Mouse (Mus musculus): ENCODE measurements around the gene Nckap5.

Gene Nckap5

GRCm38 (mm10) chr1:126391204-126391603 lies 439.4 kb downstream of the Nckap5 start:
- DNase-seq (ENCODE audit: low read depth, low spot score) = no peak

- DNase-seq (ENCODE audit: low read depth, low spot score) = peak; percentile 25
Measured at GRCm38 (mm10) chr1:126377339-126377980, 453.1 kb downstream of the Nckap5 start.

- no peak for DNase-seq (ENCODE audit: low read depth, low spot score)
Measured at GRCm38 (mm10) chr1:126366736-126367135, 463.9 kb downstream of the Nckap5 start.

GRCm38 (mm10) chr1:126364556-126364955 lies 466.0 kb downstream of the Nckap5 start:
- no peak for DNase-seq (ENCODE audit: low read depth, low spot score)

GRCm38 (mm10) chr1:126360531-126361220 lies 469.9 kb downstream of the Nckap5 start:
- no peak for DNase-seq (ENCODE audit: low read depth, low spot score)

- DNase-seq (ENCODE audit: low read depth, low spot score) = no peak
Measured at GRCm38 (mm10) chr1:126360111-126360510, 470.5 kb downstream of the Nckap5 start.

GRCm38 (mm10) chr1:126341806-126342205 lies 488.8 kb downstream of the Nckap5 start:
- DNase-seq (ENCODE audit: low read depth, low spot score) = no peak

GRCm38 (mm10) chr1:126339250-126339649 lies 491.3 kb downstream of the Nckap5 start:
- DNase-seq (ENCODE audit: low read depth, low spot score) = no peak

GRCm38 (mm10) chr1:126334202-126334601 lies 496.4 kb downstream of the Nckap5 start:
- DNase-seq (ENCODE audit: low read depth, low spot score) = no peak

GRCm38 (mm10) chr1:126332026-126332425 lies 498.6 kb downstream of the Nckap5 start:
- DNase-seq (ENCODE audit: low read depth, low spot score) = no peak

- no peak for DNase-seq (ENCODE audit: low read depth, low spot score)
Measured at GRCm38 (mm10) chr1:126320696-126321095, 509.9 kb downstream of the Nckap5 start.

GRCm38 (mm10) chr1:126317874-126318607 lies 512.6 kb downstream of the Nckap5 start:
- no peak for DNase-seq (ENCODE audit: low read depth, low spot score)

GRCm38 (mm10) chr1:126317345-126317744 lies 513.3 kb downstream of the Nckap5 start:
- DNase-seq (ENCODE audit: low read depth, low spot score) = no peak

- peak; percentile 11 for DNase-seq (ENCODE audit: low read depth, low spot score)
Measured at GRCm38 (mm10) chr1:126316866-126317265, 513.7 kb downstream of the Nckap5 start.

- DNase-seq (ENCODE audit: low read depth, low spot score) = no peak
Measured at GRCm38 (mm10) chr1:126301129-126301528, 529.5 kb downstream of the Nckap5 start.

GRCm38 (mm10) chr1:126264931-126265330 lies 565.7 kb downstream of the Nckap5 start:
- no peak for DNase-seq (ENCODE audit: low read depth, low spot score)

- DNase-seq (ENCODE audit: low read depth, low spot score) = no peak
Measured at GRCm38 (mm10) chr1:126254364-126254763, 576.2 kb downstream of the Nckap5 start.

GRCm38 (mm10) chr1:126253934-126254333 lies 576.7 kb downstream of the Nckap5 start:
- no peak for DNase-seq (ENCODE audit: low read depth, low spot score)

GRCm38 (mm10) chr1:126233196-126233595 lies 597.4 kb downstream of the Nckap5 start:
- no peak for DNase-seq (ENCODE audit: low read depth, low spot score)

GRCm38 (mm10) chr1:126231199-126231598 lies 599.4 kb downstream of the Nckap5 start:
- DNase-seq (ENCODE audit: low read depth, low spot score) = no peak

GRCm38 (mm10) chr1:126210212-126210611 lies 620.4 kb downstream of the Nckap5 start:
- DNase-seq (ENCODE audit: low read depth, low spot score) = no peak

- DNase-seq (ENCODE audit: low read depth, low spot score) = no peak
Measured at GRCm38 (mm10) chr1:126209743-126210142, 620.9 kb downstream of the Nckap5 start.

- no peak for DNase-seq (ENCODE audit: low read depth, low spot score)
Measured at GRCm38 (mm10) chr1:126209131-126209530, 621.5 kb downstream of the Nckap5 start.

Measured in ES-CJ7 (cell line).